Mouse (Mus musculus) thymus, adult 2 months (tissue): ENCODE data around the gene Glb1l.

Experiments
- CTCF ChIP-seq: fragments of 200-500 bp; IDR thresholded peaks from 2 replicates; pipeline ENCODE4 v1.5.1; 2012; ENCODE audit warnings: mild to moderate bottlenecking, control low read depth, low read length, moderate library complexity, borderline replicate concordance; ENCODE audit not compliant: control insufficient read depth, poor library complexity, insufficient read depth; ENCODE audit errors: extremely low read depth
- POLR2A ChIP-seq: fragments of 200-500 bp; IDR thresholded peaks from 2 replicates; pipeline ENCODE4 v1.6.1; 2012; ENCODE audit warnings: mild to moderate bottlenecking, low read length, control low read depth, moderate library complexity; ENCODE audit not compliant: control insufficient read depth, poor library complexity, insufficient read depth; ENCODE audit errors: extremely low read depth

DNA sequence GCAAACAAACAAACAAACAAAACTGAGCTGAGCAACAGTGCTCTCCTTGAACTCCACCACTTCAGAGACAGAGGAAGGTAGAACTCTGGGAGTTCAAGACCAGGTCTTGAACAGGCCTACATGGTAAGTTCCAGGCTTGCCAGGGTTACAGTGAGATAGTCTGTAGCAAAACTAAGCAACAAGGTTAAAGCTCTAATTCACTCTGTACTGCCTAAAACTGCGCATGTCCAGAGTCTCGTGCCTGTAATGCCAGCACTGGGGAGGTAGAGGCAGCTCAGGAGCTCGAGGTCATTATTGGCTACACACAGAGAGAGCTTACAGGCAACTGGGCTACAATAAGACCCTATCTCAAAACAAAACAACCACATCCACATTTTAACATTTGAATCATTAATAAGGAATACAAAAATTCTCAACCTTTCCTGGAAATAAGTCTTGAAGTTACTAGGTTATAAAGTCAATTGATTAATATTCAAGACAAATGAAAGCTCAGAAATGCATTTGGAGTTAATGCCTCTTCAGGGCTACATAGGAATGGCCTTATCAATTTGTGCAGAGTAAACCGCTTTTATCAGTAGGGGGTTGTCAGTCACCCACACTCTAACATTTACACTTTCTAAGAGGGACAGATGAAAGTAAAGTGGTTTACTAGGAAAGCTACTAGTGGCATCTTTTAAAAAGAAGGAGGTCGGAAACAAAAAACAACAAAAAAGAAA, 50.9 kb downstream of the Glb1l start:
- no peak for TF ChIP-seq POLR2A
- no peak for TF ChIP-seq CTCF
